Mouse (Mus musculus): ENCODE measurements around the gene Fam214a.

GRCm38 (mm10) chr9:75024089-75024488 is 71.4 kb downstream of the Fam214a start:
- no peak for TF ChIP-seq CTCF (IDR thresholded peaks at IDR 0.05; ENCODE audit: borderline replicate concordance, insufficient read depth, low read length)
- TF ChIP-seq POLR2A (IDR thresholded peaks at IDR 0.05; ENCODE audit: low read depth, low read length) = no peak

Data from embryonic fibroblast, embryonic 13.5 days (primary cell).